Mouse (Mus musculus) erythroblast, embryonic 14.5 days (primary cell): ENCODE measurements around the gene Sh3bgrl. TPM values are rescaled to one million over a fixed set of nuclear protein-coding genes. Genes with fewer than 3 reads are reported as not detected.

ENCODE experiments used
- H3K27me3 ChIP-seq: 2 replicates; pipeline ENCODE4 v1.6.1; 2012; ENCODE audit warnings: inconsistent platforms; ENCODE audit not compliant: control insufficient read depth
- H3K36me3 ChIP-seq: 2 replicates; pipeline ENCODE4 v1.6.1; 2012; ENCODE audit warnings: mild to moderate bottlenecking, inconsistent platforms; ENCODE audit not compliant: control insufficient read depth
- H3K4me1 ChIP-seq: 2 replicates; pipeline ENCODE4 v1.6.1; 2012; ENCODE audit warnings: inconsistent platforms; ENCODE audit not compliant: control insufficient read depth
- H3K4me3 ChIP-seq: replicated peaks from 2 replicates; pipeline ENCODE3; 2012; ENCODE audit warnings: moderate library complexity, mild to moderate bottlenecking, inconsistent platforms
- H3K9me3 ChIP-seq: 2 replicates; pipeline ENCODE4 v1.6.1; 2012; ENCODE audit warnings: low read length, inconsistent platforms, mixed read lengths; ENCODE audit not compliant: control insufficient read depth
- GATA1 ChIP-seq: IDR thresholded peaks from 2 replicates; pipeline ENCODE4 v1.6.1; 2012; ENCODE audit warnings: low read length, inconsistent platforms, mixed read lengths
- TAL1 ChIP-seq: IDR thresholded peaks from 3 replicates; pipeline ENCODE4 v1.6.1; 2012; ENCODE audit warnings: low read length, inconsistent platforms, mixed read lengths
- polyA plus RNA-seq: library from polyadenylated mRNA; stranded (reverse); fragments of >175 nt; gene quantifications from 2 replicates; pipeline ENCODE4 v1.2.3, GENCODE M21; 2012

The Sh3bgrl gene
- polyA plus RNA-seq, 1 experiment, result 0.17 TPM

GRCm38 (mm10) chrX:109126847-109127246, 31.7 kb downstream of the Sh3bgrl start:
- Histone ChIP-seq H3K27me3 (no peaks in the 10 kb centered on the region), H3K9me3 (no peaks in the 10 kb centered on the region), H3K4me1 (peaks cover 7% of the 10 kb centered on the region), H3K4me3 (no peak overlapping the region), H3K36me3 (no peaks in the 10 kb centered on the region)
- no peak for TF ChIP-seq TAL1
- TF ChIP-seq GATA1, result no peak

GRCm38 (mm10) chrX:109127551-109128088, 32.5 kb downstream of the Sh3bgrl start:
- TF ChIP-seq TAL1, result no peak
- TF ChIP-seq GATA1, result no peak
- no peaks in the 10 kb centered on the region for H3K9me3 ChIP-seq
- peaks cover 7% of the 10 kb centered on the region for H3K4me1 ChIP-seq
- no peak overlapping the region for H3K4me3 ChIP-seq
- H3K27me3 ChIP-seq, result no peaks in the 10 kb centered on the region
- no peaks in the 10 kb centered on the region for H3K36me3 ChIP-seq

GRCm38 (mm10) chrX:109130066-109130465, 34.9 kb downstream of the Sh3bgrl start:
- no peak overlapping the region for H3K4me3 ChIP-seq
- no peaks in the 10 kb centered on the region for H3K27me3 ChIP-seq
- no peaks in the 10 kb centered on the region for H3K9me3 ChIP-seq
- no peaks in the 10 kb centered on the region for H3K36me3 ChIP-seq
- TF ChIP-seq GATA1 (no peak), TAL1 (no peak)
- peaks cover 7% of the 10 kb centered on the region for H3K4me1 ChIP-seq

GRCm38 (mm10) chrX:109131834-109132233, 36.7 kb downstream of the Sh3bgrl start:
- no peaks in the 10 kb centered on the region for H3K9me3 ChIP-seq
- H3K4me3 ChIP-seq, result no peak overlapping the region
- TF ChIP-seq TAL1 (no peak), GATA1 (no peak)
- H3K27me3 ChIP-seq, result no peaks in the 10 kb centered on the region
- H3K36me3 ChIP-seq, result no peaks in the 10 kb centered on the region
- H3K4me1 ChIP-seq, result peaks cover 6% of the 10 kb centered on the region

- TF ChIP-seq GATA1, result no peak
- no peak for TF ChIP-seq TAL1
- no peaks in the 10 kb centered on the region for H3K9me3 ChIP-seq
- H3K36me3 ChIP-seq, result no peaks in the 10 kb centered on the region
- no peak overlapping the region for H3K4me3 ChIP-seq
- peaks cover 3% of the 10 kb centered on the region; the same call in 1 of the 2 replicates for H3K4me1 ChIP-seq
- no peaks in the 10 kb centered on the region for H3K27me3 ChIP-seq
Observed at GRCm38 (mm10) chrX:109132463-109132862, 37.3 kb downstream of the Sh3bgrl start.

- TF ChIP-seq GATA1 (no peak), TAL1 (no peak)
- Histone ChIP-seq H3K4me1 (no peaks in the 10 kb centered on the region), H3K4me3 (no peak overlapping the region), H3K36me3 (no peaks in the 10 kb centered on the region), H3K9me3 (no peaks in the 10 kb centered on the region), H3K27me3 (no peaks in the 10 kb centered on the region)
Observed at GRCm38 (mm10) chrX:109133500-109133899, 38.3 kb downstream of the Sh3bgrl start.

- no peaks in the 10 kb centered on the region for H3K9me3 ChIP-seq
- H3K36me3 ChIP-seq, result no peaks in the 10 kb centered on the region
- no peaks in the 10 kb centered on the region for H3K27me3 ChIP-seq
- TF ChIP-seq GATA1, result no peak
- TF ChIP-seq TAL1, result no peak
- H3K4me1 ChIP-seq, result no peaks in the 10 kb centered on the region
- no peak overlapping the region for H3K4me3 ChIP-seq
Observed at GRCm38 (mm10) chrX:109136306-109136705, 41.1 kb downstream of the Sh3bgrl start.

GRCm38 (mm10) chrX:109136820-109137219, 41.7 kb downstream of the Sh3bgrl start:
- Histone ChIP-seq H3K4me3 (no peak overlapping the region), H3K9me3 (no peaks in the 10 kb centered on the region), H3K27me3 (no peaks in the 10 kb centered on the region), H3K36me3 (no peaks in the 10 kb centered on the region), H3K4me1 (no peaks in the 10 kb centered on the region)
- no peak for TF ChIP-seq GATA1
- TF ChIP-seq TAL1, result no peak

GRCm38 (mm10) chrX:109137295-109137694, 42.1 kb downstream of the Sh3bgrl start:
- Histone ChIP-seq H3K36me3 (no peaks in the 10 kb centered on the region), H3K9me3 (no peaks in the 10 kb centered on the region), H3K27me3 (no peaks in the 10 kb centered on the region), H3K4me3 (no peak overlapping the region), H3K4me1 (no peaks in the 10 kb centered on the region)
- TF ChIP-seq GATA1 (no peak), TAL1 (no peak)

- Histone ChIP-seq H3K4me1 (no peaks in the 10 kb centered on the region), H3K4me3 (no peak overlapping the region), H3K27me3 (no peaks in the 10 kb centered on the region), H3K9me3 (no peaks in the 10 kb centered on the region), H3K36me3 (no peaks in the 10 kb centered on the region)
- TF ChIP-seq TAL1 (no peak), GATA1 (no peak)
Observed at GRCm38 (mm10) chrX:109141337-109141870, 46.2 kb downstream of the Sh3bgrl start.
